Mouse (Mus musculus): ENCODE data around the gene Olfr1396. TPM values are rescaled to one million over a fixed set of nuclear protein-coding genes. Genes with fewer than 3 reads are reported as not detected.
A peak's percentile ranks its signal among the peaks of the same experiment; 100 is the strongest.

Olfr1396 gene
- polyA plus RNA-seq, 1 experiment from 2014 or later = not detected

DNA sequence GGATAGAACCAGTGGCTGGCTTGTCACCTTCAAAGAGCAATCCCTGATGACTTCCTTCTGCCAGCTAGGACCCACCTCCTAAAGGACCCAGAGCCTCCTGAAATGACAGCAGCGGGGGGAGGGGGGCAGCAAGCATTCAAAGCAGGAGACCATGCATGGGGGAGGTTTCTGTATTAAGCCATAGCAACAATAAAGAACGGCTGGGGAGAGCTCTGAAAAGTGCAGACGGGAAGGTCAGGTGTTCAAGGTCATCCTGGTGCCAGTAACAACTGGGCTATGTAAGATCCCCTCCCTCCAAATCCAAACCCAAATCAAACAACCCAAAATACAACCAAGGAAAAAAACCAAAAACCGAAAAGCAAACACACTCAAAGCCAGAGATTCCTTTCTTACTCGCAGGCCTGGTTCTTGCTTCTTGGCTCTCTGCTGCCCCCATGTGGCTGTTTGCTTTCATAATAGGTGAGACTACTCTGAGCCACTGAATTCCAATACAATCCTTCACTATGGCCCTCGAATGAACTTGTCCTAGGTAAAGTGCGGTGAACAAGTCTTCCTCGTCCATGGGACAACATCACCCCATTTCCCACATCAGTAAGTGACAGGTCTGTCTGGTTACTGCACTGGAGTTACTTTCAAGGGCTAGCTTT is 11.5 kb downstream of the Olfr1396 start:
- no peak overlapping the region for H3K9ac ChIP-seq
- 22% methylated on average over 8 of the region's 8 CpGs for WGBS
- no peak overlapping the region for H3K4me2 ChIP-seq (replicated peaks)

DNA sequence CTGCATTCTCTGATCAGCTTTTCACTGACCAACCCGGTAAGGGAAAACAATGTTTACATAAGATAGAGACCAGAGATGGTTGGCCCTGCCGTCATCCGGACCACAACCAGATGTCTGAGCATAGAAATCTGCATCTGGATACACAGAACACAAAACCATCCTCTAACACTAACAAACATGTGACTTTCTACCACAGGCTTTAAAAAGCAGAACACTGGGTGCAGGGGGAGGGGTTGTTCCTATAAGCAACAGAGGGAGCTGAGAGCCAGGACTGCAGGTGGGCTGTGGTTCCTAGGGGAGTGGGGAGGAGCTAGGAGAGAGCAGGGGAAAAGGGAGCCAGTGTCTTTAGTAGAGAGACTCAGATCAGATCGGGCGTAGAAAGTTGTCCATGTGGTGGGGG is 13.2 kb downstream of the Olfr1396 start:
- no peak overlapping the region for H3K27ac ChIP-seq
- no peak overlapping the region for H3K4me3 ChIP-seq
- no peak for ATAC-seq (ENCODE audit: low FRiP score)
- no peak overlapping the region for H3K4me2 ChIP-seq (replicated peaks)
- no peak overlapping the region for H3K9ac ChIP-seq
- 52% methylated on average over 5 of the region's 5 CpGs for WGBS
- no peaks in the 10 kb centered on the region for H3K4me1 ChIP-seq
- no peaks in the 10 kb centered on the region for H3K36me3 ChIP-seq
- no peaks in the 10 kb centered on the region for H3K9me3 ChIP-seq (replicated peaks)
- H3K27me3 ChIP-seq = no peaks in the 10 kb centered on the region; the same call in 1 of the 2 replicates

More for the DNA sequence above, 11.5 kb downstream of the Olfr1396 start:
- ATAC-seq (ENCODE audit: low FRiP score) = peak; percentile 66; the same call in 1 of the 2 replicates
- H3K27ac ChIP-seq = no peak overlapping the region
- H3K4me1 ChIP-seq = no peaks in the 10 kb centered on the region
- no peaks in the 10 kb centered on the region; the same call in 1 of the 2 replicates for H3K27me3 ChIP-seq
- no peaks in the 10 kb centered on the region for H3K36me3 ChIP-seq
- no peak overlapping the region for H3K4me3 ChIP-seq
- no peaks in the 10 kb centered on the region for H3K9me3 ChIP-seq (replicated peaks)

GRCm38 (mm10) chr11:49100409-49100808 is 14.3 kb downstream of the Olfr1396 start:
- no peaks in the 10 kb centered on the region for H3K9me3 ChIP-seq (replicated peaks)
- no peaks in the 10 kb centered on the region for H3K36me3 ChIP-seq
- WGBS = 81% methylated on average over 3 of the region's 3 CpGs
- H3K9ac ChIP-seq = no peak overlapping the region
- no peak overlapping the region for H3K4me2 ChIP-seq (replicated peaks)
- no peak overlapping the region for H3K4me3 ChIP-seq
- H3K4me1 ChIP-seq = no peaks in the 10 kb centered on the region
- H3K27ac ChIP-seq = no peak overlapping the region
- H3K27me3 ChIP-seq = no peaks in the 10 kb centered on the region; the same call in 1 of the 2 replicates
- no peak for ATAC-seq (ENCODE audit: low FRiP score)

GRCm38 (mm10) chr11:49095367-49095766 is 19.3 kb downstream of the Olfr1396 start:
- 83% methylated on average over 4 of the region's 4 CpGs for WGBS
- Histone ChIP-seq H3K4me1 (no peaks in the 10 kb centered on the region), H3K36me3 (no peaks in the 10 kb centered on the region), H3K4me3 (no peak overlapping the region), H3K4me2 (replicated peaks) (no peak overlapping the region), H3K9me3 (replicated peaks) (no peaks in the 10 kb centered on the region), H3K27ac (no peak overlapping the region), H3K27me3 (no peaks in the 10 kb centered on the region), H3K9ac (no peak overlapping the region)
- ATAC-seq (ENCODE audit: low FRiP score) = no peak

GRCm38 (mm10) chr11:49093861-49094660 is 20.6 kb downstream of the Olfr1396 start:
- Histone ChIP-seq H3K9ac (no peak overlapping the region), H3K4me1 (no peaks in the 10 kb centered on the region), H3K4me3 (no peak overlapping the region), H3K27me3 (no peaks in the 10 kb centered on the region), H3K36me3 (no peaks in the 10 kb centered on the region), H3K4me2 (replicated peaks) (no peak overlapping the region), H3K27ac (no peak overlapping the region), H3K9me3 (replicated peaks) (no peaks in the 10 kb centered on the region)
- ATAC-seq (ENCODE audit: low FRiP score) = no peak
- whole genome bisulfite sequencing = 91% methylated on average over 6 of the region's 6 CpGs

DNA sequence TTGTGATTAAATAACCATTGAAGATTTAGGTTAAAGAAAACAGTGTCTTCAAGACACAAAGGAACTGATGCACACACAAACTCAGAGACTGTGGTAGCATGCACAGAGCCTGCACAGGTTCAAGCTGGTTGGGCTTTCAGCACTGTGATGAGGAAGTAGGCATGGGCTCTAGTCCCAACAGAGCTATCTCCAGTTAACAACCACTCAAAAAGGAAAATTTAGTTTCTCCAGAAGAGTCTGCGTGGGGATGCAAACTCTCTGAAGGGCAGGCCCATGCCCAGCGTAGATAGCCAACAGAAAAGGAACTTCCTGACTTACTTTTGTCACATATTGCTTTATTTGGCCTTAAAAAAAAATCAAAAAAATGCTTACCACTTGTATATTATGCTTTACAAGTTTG is 21.9 kb downstream of the Olfr1396 start:
- WGBS = 87% methylated on average over 2 of the region's 2 CpGs
- H3K27me3 ChIP-seq = no peaks in the 10 kb centered on the region
- no peak overlapping the region for H3K27ac ChIP-seq
- H3K9me3 ChIP-seq (replicated peaks) = no peaks in the 10 kb centered on the region
- H3K36me3 ChIP-seq = no peaks in the 10 kb centered on the region
- peaks cover 4% of the 10 kb centered on the region for H3K4me1 ChIP-seq
- H3K9ac ChIP-seq = no peak overlapping the region
- H3K4me3 ChIP-seq = no peak overlapping the region
- H3K4me2 ChIP-seq (replicated peaks) = no peak overlapping the region
- no peak for ATAC-seq (ENCODE audit: low FRiP score)

- H3K9me3 ChIP-seq (replicated peaks) = no peaks in the 10 kb centered on the region
- no peak overlapping the region for H3K9ac ChIP-seq
- no peak for ATAC-seq (ENCODE audit: low FRiP score)
- H3K4me2 ChIP-seq (replicated peaks) = no peak overlapping the region
- H3K27ac ChIP-seq = no peak overlapping the region
- no peak overlapping the region for H3K4me3 ChIP-seq
- 93% methylated on average over 1 of the region's 1 CpGs for WGBS
- H3K27me3 ChIP-seq = no peaks in the 10 kb centered on the region
- H3K36me3 ChIP-seq = no peaks in the 10 kb centered on the region
- peaks cover 4% of the 10 kb centered on the region for H3K4me1 ChIP-seq
Observed at GRCm38 (mm10) chr11:49092053-49092586, 22.6 kb downstream of the Olfr1396 start.

- no peak for ATAC-seq (ENCODE audit: low FRiP score)
- Histone ChIP-seq H3K9ac (no peak overlapping the region), H3K4me1 (peaks cover 4% of the 10 kb centered on the region), H3K4me3 (no peak overlapping the region), H3K4me2 (replicated peaks) (no peak overlapping the region), H3K27me3 (no peaks in the 10 kb centered on the region), H3K9me3 (replicated peaks) (no peaks in the 10 kb centered on the region), H3K36me3 (no peaks in the 10 kb centered on the region), H3K27ac (no peak overlapping the region)
- 83% methylated on average over 4 of the region's 4 CpGs for WGBS
Observed at GRCm38 (mm10) chr11:49091171-49091570, 23.5 kb downstream of the Olfr1396 start.

GRCm38 (mm10) chr11:49090551-49090950 is 24.1 kb downstream of the Olfr1396 start:
- Histone ChIP-seq H3K4me3 (no peak overlapping the region), H3K36me3 (no peaks in the 10 kb centered on the region), H3K27me3 (no peaks in the 10 kb centered on the region), H3K9me3 (replicated peaks) (no peaks in the 10 kb centered on the region), H3K4me1 (peaks cover 4% of the 10 kb centered on the region), H3K4me2 (replicated peaks) (no peak overlapping the region), H3K9ac (no peak overlapping the region), H3K27ac (no peak overlapping the region)
- 90% methylated on average over 5 of the region's 5 CpGs for WGBS
- no peak for ATAC-seq (ENCODE audit: low FRiP score)

DNA sequence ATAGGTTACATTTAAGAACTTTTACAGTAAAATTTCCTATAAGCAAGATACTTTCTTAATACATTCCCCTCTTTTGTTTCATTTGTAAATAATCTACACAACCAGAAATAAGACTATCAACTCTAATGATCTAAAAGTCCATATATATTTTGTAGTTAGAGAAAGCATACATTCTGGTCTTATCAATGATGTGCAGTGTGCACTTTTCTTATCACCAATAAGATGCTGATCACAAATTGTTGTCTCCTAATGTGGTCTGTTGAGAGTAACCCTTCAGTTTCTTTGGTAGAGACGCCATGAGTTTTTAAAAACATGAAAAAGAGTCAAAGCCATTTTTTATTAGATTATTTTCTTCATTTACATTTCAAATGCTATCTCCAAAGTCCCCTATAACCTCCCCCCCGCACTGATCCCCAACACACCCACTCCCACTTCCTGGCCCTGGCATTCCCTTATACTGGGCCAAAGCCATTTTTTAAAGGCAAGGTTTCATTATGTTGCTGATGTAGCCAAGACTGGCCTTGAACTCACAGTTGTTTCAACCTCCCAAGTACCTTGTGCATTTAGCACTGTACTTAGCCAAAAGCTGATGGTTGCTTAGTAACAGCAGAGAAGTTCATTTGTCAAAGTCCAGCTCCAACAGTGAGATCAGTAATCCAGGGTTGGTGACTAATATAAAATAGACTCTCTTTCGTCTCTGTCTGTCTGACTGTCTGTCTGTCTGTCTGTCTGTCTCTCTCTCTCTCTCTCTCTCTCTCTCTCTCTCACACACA is 24.8 kb downstream of the Olfr1396 start:
- no peaks in the 10 kb centered on the region for H3K27me3 ChIP-seq
- no peak overlapping the region for H3K4me2 ChIP-seq (replicated peaks)
- H3K4me1 ChIP-seq = peaks cover 4% of the 10 kb centered on the region
- no peak overlapping the region for H3K27ac ChIP-seq
- no peak overlapping the region for H3K4me3 ChIP-seq
- no peak for ATAC-seq (ENCODE audit: low FRiP score)
- no peaks in the 10 kb centered on the region for H3K36me3 ChIP-seq
- WGBS = 77% methylated on average over 3 of the region's 3 CpGs
- no peaks in the 10 kb centered on the region for H3K9me3 ChIP-seq (replicated peaks)
- no peak overlapping the region for H3K9ac ChIP-seq

DNA sequence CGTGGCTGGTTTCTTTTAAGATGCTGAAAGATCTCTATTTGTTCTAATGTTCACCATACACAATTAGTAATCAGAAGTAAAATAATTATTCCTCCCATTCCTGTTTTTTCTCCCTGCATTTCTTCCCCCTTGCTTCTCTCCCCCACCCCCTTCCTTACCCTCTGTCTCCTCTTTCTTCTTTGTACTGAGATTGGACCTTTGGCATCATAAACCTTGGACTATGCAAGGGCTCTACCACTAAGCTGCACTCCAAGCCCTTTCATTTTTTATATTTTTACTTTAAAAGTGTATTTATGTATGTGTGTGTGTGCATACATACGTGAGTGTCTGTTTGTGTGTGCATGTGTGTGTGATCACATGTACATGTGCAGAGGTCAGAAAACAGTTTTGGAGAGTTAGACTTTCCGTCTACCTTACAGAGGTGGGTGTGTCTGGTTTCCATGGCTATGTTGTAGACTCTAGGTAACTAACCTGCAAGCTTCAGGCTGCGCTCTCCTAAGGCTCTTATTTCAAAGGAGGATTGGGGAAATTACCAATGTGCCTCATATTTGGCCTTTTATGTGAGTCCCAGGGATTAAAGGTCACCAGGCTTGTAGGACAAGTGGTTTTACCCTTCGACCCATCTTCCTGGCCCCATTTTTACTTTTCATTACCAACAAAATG is 25.6 kb downstream of the Olfr1396 start:
- Histone ChIP-seq H3K9me3 (replicated peaks) (no peaks in the 10 kb centered on the region), H3K4me3 (no peak overlapping the region), H3K27me3 (no peaks in the 10 kb centered on the region), H3K27ac (no peak overlapping the region), H3K4me1 (peaks cover 4% of the 10 kb centered on the region), H3K36me3 (no peaks in the 10 kb centered on the region), H3K9ac (no peak overlapping the region), H3K4me2 (replicated peaks) (no peak overlapping the region)
- WGBS = 90% methylated on average over 5 of the region's 5 CpGs
- ATAC-seq (ENCODE audit: low FRiP score) = no peak

All from hindbrain, embryonic 12.5 days (tissue).